Mouse (Mus musculus): ENCODE data around the gene Rxra. TPM values are rescaled to one million over a fixed set of nuclear protein-coding genes. Genes with fewer than 3 reads are reported as not detected.

The Rxra gene
- polyA plus RNA-seq, 1 experiment from 2014 or later = 7.2 TPM

DNA sequence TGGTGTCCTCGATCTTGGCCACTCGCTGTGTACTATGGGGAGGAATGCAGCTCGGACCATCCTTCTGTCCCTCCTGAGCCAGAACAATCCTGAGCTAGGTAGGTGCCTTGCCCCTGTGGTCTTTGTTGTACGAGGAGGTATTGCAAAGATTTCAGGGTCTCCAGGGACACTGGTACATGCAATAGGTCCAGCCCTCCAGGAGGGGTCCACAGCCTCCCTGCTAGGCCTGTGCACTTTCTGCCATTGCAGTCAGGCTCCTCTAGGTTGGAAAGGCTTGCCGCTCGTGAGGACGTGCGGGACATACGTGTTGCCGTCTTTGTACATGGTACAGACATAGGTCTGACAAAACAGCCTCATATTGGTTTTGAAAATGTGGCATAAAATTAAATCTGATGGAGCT lies 98.8 kb downstream of the Rxra start:
- Histone ChIP-seq H3K4me3 (ENCODE audit: low read depth, low read length) (no peak overlapping the region), H3K9me3 (ENCODE audit: control insufficient read depth, low read length) (no peaks in the 10 kb centered on the region), H3K36me3 (ENCODE audit: control insufficient read depth, insufficient read depth, low read length) (no peaks in the 10 kb centered on the region), H3K4me1 (ENCODE audit: control insufficient read depth, insufficient read depth, low read length) (peaks cover 4% of the 10 kb centered on the region; the same call in 1 of the 2 replicates), H3K27ac (ENCODE audit: low read depth, low read length) (no peak overlapping the region; the same call in 1 of the 2 replicates), H3K27me3 (ENCODE audit: control insufficient read depth, insufficient read depth, low read length) (no peaks in the 10 kb centered on the region), H3K9ac (ENCODE audit: low read length) (no peak overlapping the region), H3K4me2 (ENCODE audit: low read depth) (no peak overlapping the region)
- no peak for DNase-seq (ENCODE audit: low spot score)
- no peak for ATAC-seq (ENCODE audit: insufficient read depth, low FRiP score, low TSS enrichment)
- WGBS = 85% methylated on average over 10 of the region's 10 CpGs

DNA sequence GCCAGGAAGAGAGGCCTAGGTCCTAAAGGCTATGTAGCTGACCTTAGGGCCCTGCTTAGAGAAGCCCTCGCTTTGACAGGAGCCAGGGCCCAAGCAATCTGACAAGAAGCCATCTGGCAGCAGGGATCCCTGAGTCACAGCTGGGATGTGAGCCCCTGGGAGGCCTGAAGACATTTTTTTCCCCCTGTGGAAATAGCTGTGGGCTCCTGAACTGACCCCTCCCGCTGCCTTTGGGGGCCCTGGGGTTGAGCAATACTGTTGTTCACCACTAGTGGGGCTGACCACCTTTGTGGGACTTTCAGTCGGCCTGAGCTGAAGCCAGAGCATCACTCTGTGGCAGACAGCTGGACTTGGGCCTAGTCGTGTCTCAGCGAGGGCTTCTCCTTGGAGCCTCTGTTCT lies 99.4 kb downstream of the Rxra start:
- Histone ChIP-seq H3K4me2 (ENCODE audit: low read depth) (no peak overlapping the region), H3K4me3 (ENCODE audit: low read depth, low read length) (no peak overlapping the region), H3K9ac (ENCODE audit: low read length) (no peak overlapping the region), H3K27me3 (ENCODE audit: control insufficient read depth, insufficient read depth, low read length) (no peaks in the 10 kb centered on the region), H3K4me1 (ENCODE audit: control insufficient read depth, insufficient read depth, low read length) (peaks cover 4% of the 10 kb centered on the region; the same call in 1 of the 2 replicates), H3K27ac (ENCODE audit: low read depth, low read length) (no peak overlapping the region), H3K36me3 (ENCODE audit: control insufficient read depth, insufficient read depth, low read length) (no peaks in the 10 kb centered on the region), H3K9me3 (ENCODE audit: control insufficient read depth, low read length) (no peaks in the 10 kb centered on the region)
- WGBS = 61% methylated on average over 5 of the region's 5 CpGs
- DNase-seq (ENCODE audit: low spot score) (peak; percentile 40), ATAC-seq (ENCODE audit: insufficient read depth, low FRiP score, low TSS enrichment) (no peak)

DNA sequence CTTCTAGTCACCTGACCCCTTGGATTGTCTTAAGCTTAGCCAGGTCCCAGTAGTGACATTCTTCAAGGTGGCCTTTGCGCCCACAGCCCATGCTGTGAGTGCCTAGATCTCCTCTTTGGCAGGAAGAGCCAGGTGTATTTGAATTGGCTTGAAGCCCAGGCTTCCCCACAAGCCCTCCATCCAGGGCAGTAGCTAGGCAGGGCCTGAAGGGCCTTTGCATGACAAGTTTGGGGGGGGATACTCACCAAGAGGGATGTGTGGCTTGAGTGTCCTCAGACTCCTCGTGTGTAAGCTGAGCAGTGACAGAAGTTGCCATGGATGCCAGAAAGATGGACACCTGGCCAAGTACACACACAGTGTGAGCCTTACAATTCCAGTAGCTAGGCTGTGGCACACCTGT lies 101.5 kb downstream of the Rxra start:
- H3K27ac ChIP-seq (ENCODE audit: low read depth, low read length) = no peak overlapping the region
- no peak overlapping the region for H3K9ac ChIP-seq (ENCODE audit: low read length)
- H3K27me3 ChIP-seq (ENCODE audit: control insufficient read depth, insufficient read depth, low read length) = no peaks in the 10 kb centered on the region
- no peak overlapping the region for H3K4me2 ChIP-seq (ENCODE audit: low read depth)
- DNase-seq (ENCODE audit: low spot score) (no peak), ATAC-seq (ENCODE audit: insufficient read depth, low FRiP score, low TSS enrichment) (no peak)
- 84% methylated on average over 2 of the region's 2 CpGs for WGBS
- H3K36me3 ChIP-seq (ENCODE audit: control insufficient read depth, insufficient read depth, low read length) = no peaks in the 10 kb centered on the region
- H3K9me3 ChIP-seq (ENCODE audit: control insufficient read depth, low read length) = no peaks in the 10 kb centered on the region
- peaks cover 4% of the 10 kb centered on the region; the same call in 1 of the 2 replicates for H3K4me1 ChIP-seq (ENCODE audit: control insufficient read depth, insufficient read depth, low read length)
- no peak overlapping the region for H3K4me3 ChIP-seq (ENCODE audit: low read depth, low read length)

DNA sequence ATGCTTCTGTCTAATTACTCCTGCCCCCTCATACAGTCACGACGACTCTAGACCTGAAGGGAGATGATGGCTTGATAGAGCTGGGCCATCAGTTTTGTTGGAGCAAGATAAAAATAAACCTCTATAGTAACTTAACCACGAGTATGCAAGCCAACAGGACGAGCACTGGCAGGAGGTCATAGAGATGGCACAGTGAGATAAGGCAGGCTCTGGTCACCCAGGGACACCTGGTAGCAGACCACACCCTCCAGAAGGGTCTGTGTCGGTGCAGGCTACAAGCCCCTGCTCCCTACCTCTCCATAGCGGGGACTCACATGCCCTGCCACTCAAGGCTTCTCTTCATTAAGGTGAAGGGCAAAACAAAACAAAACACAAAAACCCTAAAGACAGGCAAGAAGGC lies 102.0 kb downstream of the Rxra start:
- no peaks in the 10 kb centered on the region for H3K36me3 ChIP-seq (ENCODE audit: control insufficient read depth, insufficient read depth, low read length)
- DNase-seq (ENCODE audit: low spot score) = no peak
- no peaks in the 10 kb centered on the region for H3K27me3 ChIP-seq (ENCODE audit: control insufficient read depth, insufficient read depth, low read length)
- ATAC-seq (ENCODE audit: insufficient read depth, low FRiP score, low TSS enrichment) = no peak
- no peak overlapping the region for H3K4me2 ChIP-seq (ENCODE audit: low read depth)
- no peak overlapping the region for H3K9ac ChIP-seq (ENCODE audit: low read length)
- H3K4me3 ChIP-seq (ENCODE audit: low read depth, low read length) = no peak overlapping the region
- no peak overlapping the region for H3K27ac ChIP-seq (ENCODE audit: low read depth, low read length)
- 84% methylated on average over 6 of the region's 6 CpGs for WGBS
- H3K9me3 ChIP-seq (ENCODE audit: control insufficient read depth, low read length) = no peaks in the 10 kb centered on the region
- H3K4me1 ChIP-seq (ENCODE audit: control insufficient read depth, insufficient read depth, low read length) = no peaks in the 10 kb centered on the region; the same call in 1 of the 2 replicates

DNA sequence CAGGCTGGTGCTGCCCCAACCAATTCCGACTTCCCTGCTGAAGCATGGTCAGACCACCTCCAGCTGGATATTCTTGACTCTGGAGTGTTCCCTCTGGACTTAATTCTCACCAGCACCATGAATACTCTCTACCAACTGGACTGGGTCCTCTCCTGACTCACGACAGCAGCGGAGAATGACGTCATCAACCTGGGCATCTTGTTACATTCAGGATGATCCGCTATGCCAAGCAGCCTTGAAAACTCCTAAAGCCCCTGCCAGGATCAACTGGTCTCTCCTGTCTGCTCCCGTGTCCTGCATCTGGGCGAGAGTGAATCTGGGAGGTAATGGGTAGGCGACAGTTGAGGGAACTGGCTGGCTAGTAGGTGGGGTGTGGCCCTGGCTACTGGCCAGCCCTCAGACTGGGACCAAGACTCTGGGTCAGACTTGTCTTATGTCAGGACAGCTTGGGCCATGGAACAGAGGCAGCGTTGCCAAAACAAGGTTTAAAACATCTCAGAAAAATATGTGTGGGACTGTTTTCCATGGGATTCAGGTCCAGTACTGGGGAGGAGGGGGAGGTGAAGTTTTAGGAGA lies 103.1 kb downstream of the Rxra start:
- no peak overlapping the region for H3K27ac ChIP-seq (ENCODE audit: low read depth, low read length)
- H3K36me3 ChIP-seq (ENCODE audit: control insufficient read depth, insufficient read depth, low read length) = no peaks in the 10 kb centered on the region
- WGBS = 88% methylated on average over 9 of the region's 9 CpGs
- ATAC-seq (ENCODE audit: insufficient read depth, low FRiP score, low TSS enrichment) (no peak), DNase-seq (ENCODE audit: low spot score) (no peak)
- no peaks in the 10 kb centered on the region for H3K27me3 ChIP-seq (ENCODE audit: control insufficient read depth, insufficient read depth, low read length)
- H3K4me2 ChIP-seq (ENCODE audit: low read depth) = no peak overlapping the region
- no peak overlapping the region for H3K4me3 ChIP-seq (ENCODE audit: low read depth, low read length)
- no peak overlapping the region for H3K9ac ChIP-seq (ENCODE audit: low read length)
- H3K9me3 ChIP-seq (ENCODE audit: control insufficient read depth, low read length) = no peaks in the 10 kb centered on the region
- no peaks in the 10 kb centered on the region for H3K4me1 ChIP-seq (ENCODE audit: control insufficient read depth, insufficient read depth, low read length)

DNA sequence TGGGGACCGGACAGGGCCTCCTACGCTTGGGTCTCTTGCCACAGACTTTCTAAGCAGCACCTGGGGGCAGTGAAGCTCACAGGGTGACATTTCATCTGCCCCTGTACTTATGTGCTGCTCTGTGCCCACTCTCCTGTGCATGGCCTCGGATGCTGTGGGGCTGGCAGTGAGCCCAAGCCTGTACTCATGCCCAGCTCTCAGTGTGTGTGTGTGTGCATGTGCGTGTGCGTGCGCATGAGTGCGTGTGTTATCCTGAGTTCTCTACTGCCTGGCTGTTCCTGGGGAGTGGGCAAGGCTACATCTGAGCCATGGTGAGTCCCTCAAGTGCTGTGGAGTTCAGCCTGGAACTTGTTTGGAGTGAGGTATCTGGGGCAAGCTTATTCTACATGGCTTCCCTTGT lies 103.9 kb downstream of the Rxra start:
- ATAC-seq (ENCODE audit: insufficient read depth, low FRiP score, low TSS enrichment) (no peak), DNase-seq (ENCODE audit: low spot score) (no peak)
- Histone ChIP-seq H3K9ac (ENCODE audit: low read length) (no peak overlapping the region), H3K4me2 (ENCODE audit: low read depth) (no peak overlapping the region), H3K36me3 (ENCODE audit: control insufficient read depth, insufficient read depth, low read length) (no peaks in the 10 kb centered on the region), H3K27ac (ENCODE audit: low read depth, low read length) (no peak overlapping the region), H3K9me3 (ENCODE audit: control insufficient read depth, low read length) (no peaks in the 10 kb centered on the region), H3K4me1 (ENCODE audit: control insufficient read depth, insufficient read depth, low read length) (no peaks in the 10 kb centered on the region), H3K27me3 (ENCODE audit: control insufficient read depth, insufficient read depth, low read length) (no peaks in the 10 kb centered on the region), H3K4me3 (ENCODE audit: low read depth, low read length) (no peak overlapping the region)
- WGBS = 92% methylated on average over 7 of the region's 7 CpGs

DNA sequence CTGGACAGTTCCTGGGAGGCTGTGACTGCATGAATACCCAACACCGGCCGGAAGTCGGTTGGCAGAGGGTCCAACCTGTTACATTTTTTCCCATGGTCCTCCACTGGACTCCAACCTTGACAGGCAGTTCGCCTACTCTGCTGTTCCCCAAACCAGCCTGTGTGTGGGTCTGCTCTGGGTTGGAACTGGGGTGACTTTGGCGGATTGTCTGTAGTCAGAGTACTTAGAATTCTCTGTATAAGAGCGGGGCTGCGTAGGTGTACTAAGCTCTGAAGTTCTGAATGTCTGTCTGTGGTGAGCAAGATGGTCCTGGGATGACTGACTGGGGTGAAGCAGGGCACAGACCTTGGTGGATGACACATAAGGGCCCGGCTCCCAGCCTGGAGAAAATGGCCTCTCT lies 109.1 kb downstream of the Rxra start:
- H3K27me3 ChIP-seq (ENCODE audit: control insufficient read depth, insufficient read depth, low read length) = no peaks in the 10 kb centered on the region
- no peaks in the 10 kb centered on the region for H3K9me3 ChIP-seq (ENCODE audit: control insufficient read depth, low read length)
- no peaks in the 10 kb centered on the region for H3K4me1 ChIP-seq (ENCODE audit: control insufficient read depth, insufficient read depth, low read length)
- no peak for ATAC-seq (ENCODE audit: insufficient read depth, low FRiP score, low TSS enrichment)
- H3K9ac ChIP-seq (ENCODE audit: low read length) = no peak overlapping the region
- WGBS = 87% methylated on average over 8 of the region's 8 CpGs
- no peak overlapping the region for H3K27ac ChIP-seq (ENCODE audit: low read depth, low read length)
- H3K4me2 ChIP-seq (ENCODE audit: low read depth) = no peak overlapping the region
- no peak overlapping the region for H3K4me3 ChIP-seq (ENCODE audit: low read depth, low read length)
- DNase-seq (ENCODE audit: low spot score) = no peak
- H3K36me3 ChIP-seq (ENCODE audit: control insufficient read depth, insufficient read depth, low read length) = no peaks in the 10 kb centered on the region

DNA sequence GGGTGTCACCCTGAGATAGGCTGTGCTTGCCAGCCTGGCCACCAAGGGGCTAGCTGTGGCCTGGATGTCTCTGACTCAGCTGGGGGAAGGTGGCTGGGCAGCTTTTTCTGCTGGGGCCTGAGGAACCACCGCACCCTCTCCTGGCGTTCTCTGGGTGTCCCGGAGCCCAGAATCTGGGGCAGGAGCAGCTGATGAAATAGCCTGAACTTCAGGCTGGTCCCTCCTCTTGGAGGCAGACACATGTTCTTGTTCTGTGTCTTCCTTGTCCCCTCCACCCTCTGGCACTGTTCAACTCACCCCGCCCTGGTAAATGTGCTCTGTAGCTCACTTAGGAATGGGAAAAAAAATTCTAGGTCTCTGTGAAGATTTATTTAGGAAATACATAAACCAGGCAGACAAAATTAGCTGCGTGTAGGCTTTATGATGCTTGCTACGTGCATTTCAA lies 109.8 kb downstream of the Rxra start:
- H3K27ac ChIP-seq (ENCODE audit: low read depth, low read length) = no peak overlapping the region
- H3K27me3 ChIP-seq (ENCODE audit: control insufficient read depth, insufficient read depth, low read length) = no peaks in the 10 kb centered on the region
- H3K4me2 ChIP-seq (ENCODE audit: low read depth) = no peak overlapping the region
- H3K4me1 ChIP-seq (ENCODE audit: control insufficient read depth, insufficient read depth, low read length) = no peaks in the 10 kb centered on the region
- no peak for DNase-seq (ENCODE audit: low spot score)
- no peaks in the 10 kb centered on the region for H3K9me3 ChIP-seq (ENCODE audit: control insufficient read depth, low read length)
- 91% methylated on average over 6 of the region's 6 CpGs for WGBS
- H3K9ac ChIP-seq (ENCODE audit: low read length) = no peak overlapping the region
- ATAC-seq (ENCODE audit: insufficient read depth, low FRiP score, low TSS enrichment) = no peak
- no peak overlapping the region for H3K4me3 ChIP-seq (ENCODE audit: low read depth, low read length)
- no peaks in the 10 kb centered on the region for H3K36me3 ChIP-seq (ENCODE audit: control insufficient read depth, insufficient read depth, low read length)

DNA sequence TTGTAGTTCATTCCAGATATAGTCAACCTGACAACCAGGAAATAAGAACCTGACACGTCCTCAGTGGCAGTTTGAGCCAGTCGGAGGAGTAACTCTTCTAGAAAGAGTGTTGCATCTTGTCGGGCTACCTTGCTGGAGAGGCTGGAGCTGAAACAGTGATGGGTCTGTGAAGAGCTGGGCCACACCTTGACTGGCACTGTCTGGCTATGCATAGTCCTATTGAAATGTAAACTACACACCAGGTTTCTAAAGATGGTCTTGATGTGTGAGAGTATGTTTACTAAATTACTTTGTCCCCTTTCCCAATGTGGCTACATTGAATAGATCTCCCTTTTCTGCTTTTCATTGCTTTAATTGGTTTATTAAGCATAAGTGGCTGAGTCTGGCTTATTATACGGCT lies 115.3 kb downstream of the Rxra start:
- Histone ChIP-seq H3K9ac (ENCODE audit: low read length) (no peak overlapping the region), H3K4me1 (ENCODE audit: control insufficient read depth, insufficient read depth, low read length) (no peaks in the 10 kb centered on the region), H3K4me2 (ENCODE audit: low read depth) (no peak overlapping the region), H3K27ac (ENCODE audit: low read depth, low read length) (no peak overlapping the region), H3K36me3 (ENCODE audit: control insufficient read depth, insufficient read depth, low read length) (no peaks in the 10 kb centered on the region), H3K9me3 (ENCODE audit: control insufficient read depth, low read length) (no peaks in the 10 kb centered on the region), H3K4me3 (ENCODE audit: low read depth, low read length) (no peak overlapping the region), H3K27me3 (ENCODE audit: control insufficient read depth, insufficient read depth, low read length) (no peaks in the 10 kb centered on the region)
- 87% methylated on average over 4 of the region's 4 CpGs for WGBS
- no peak for ATAC-seq (ENCODE audit: insufficient read depth, low FRiP score, low TSS enrichment)
- DNase-seq (ENCODE audit: low spot score) = no peak
